Mouse (Mus musculus) liver, postnatal 0 days (tissue): ENCODE data around the gene Dcaf7.

ENCODE experiments used
- CTCF ChIP-seq: sonication (generic); IDR thresholded peaks from 2 replicates; pipeline ENCODE4 v1.5.1; 2016; ENCODE audit warnings: antibody characterized with exemption, low read depth
- EP300 ChIP-seq: IDR thresholded peaks from 2 replicates; pipeline ENCODE4 v1.6.1; 2016; ENCODE audit warnings: antibody characterized with exemption, low read depth, mild to moderate bottlenecking

- TF ChIP-seq EP300: no peak
- no peak for TF ChIP-seq CTCF
These were observed 46.4 kb upstream of the Dcaf7 start for GRCm38 (mm10) chr11:105990231-105990630.
